Mouse (Mus musculus) brain, adult 2 months (tissue): ENCODE results near the gene Chd5.

Experiments used
- DNase-seq: peaks from one replicate; pipeline ENCODE4 v3.0.0; 2011; ENCODE audit warnings: low read depth, low spot score

The Chd5 gene

GRCm38 (mm10) chr4:152317631-152318033 lies 20.8 kb upstream of the Chd5 start:
- no peak for DNase-seq

- DNase-seq, result peak; percentile 68
These were observed 19.8 kb upstream of the Chd5 start, which contains the start of gene Rnf207 for GRCm38 (mm10) chr4:152318517-152319234. Gene Rnf207, minus strand, starts transcription at chr4:152318993.

GRCm38 (mm10) chr4:152321464-152321863 lies 17.0 kb upstream of the Chd5 start:
- no peak for DNase-seq

GRCm38 (mm10) chr4:152324641-152325562 lies 13.5 kb upstream of the Chd5 start:
- DNase-seq, result no peak

- peak; percentile 100 for DNase-seq
These were observed 12.7 kb upstream of the Chd5 start, which contains the start of gene Rpl22 for GRCm38 (mm10) chr4:152325574-152326411. Gene Rpl22, plus strand, starts transcription at chr4:152325742.

- no peak for DNase-seq
These were observed 11.9 kb upstream of the Chd5 start for GRCm38 (mm10) chr4:152326543-152326942.

GRCm38 (mm10) chr4:152328691-152329090 lies 9.8 kb upstream of the Chd5 start:
- DNase-seq, result peak; percentile 58

GRCm38 (mm10) chr4:152332952-152333351 lies 5.5 kb upstream of the Chd5 start:
- DNase-seq, result peak; percentile 88

GRCm38 (mm10) chr4:152333587-152333986 lies 4.9 kb upstream of the Chd5 start:
- no peak for DNase-seq

GRCm38 (mm10) chr4:152337772-152338171 lies 679 bp upstream of the Chd5 start:
- DNase-seq, result no peak

GRCm38 (mm10) chr4:152339293-152339790 lies 891 bp downstream of the Chd5 start:
- DNase-seq, result no peak

- DNase-seq, result peak; percentile 53
These were observed 2.3 kb downstream of the Chd5 start for GRCm38 (mm10) chr4:152340584-152341284.

- DNase-seq, result peak; percentile 64
These were observed 4.8 kb downstream of the Chd5 start for GRCm38 (mm10) chr4:152343296-152343695.

GRCm38 (mm10) chr4:152344651-152345050 lies 6.2 kb downstream of the Chd5 start:
- no peak for DNase-seq

GRCm38 (mm10) chr4:152345120-152345889 lies 6.9 kb downstream of the Chd5 start:
- DNase-seq, result peak; percentile 88

GRCm38 (mm10) chr4:152349837-152350381 lies 11.5 kb downstream of the Chd5 start:
- peak; percentile 92 for DNase-seq

GRCm38 (mm10) chr4:152350722-152351421 lies 12.4 kb downstream of the Chd5 start:
- DNase-seq, result peak; percentile 78

- peak; percentile 70 for DNase-seq
These were observed 13.2 kb downstream of the Chd5 start for GRCm38 (mm10) chr4:152351422-152352305.
